Mouse (Mus musculus) gonadal fat pad, adult 2 months (tissue): Measurements from ENCODE around the gene Foxd4. TPM values are rescaled to one million over a fixed set of nuclear protein-coding genes. Genes with fewer than 3 reads are reported as not detected.
"Not testable (repeated sequence)": the region's sequence is repeated elsewhere in the genome, so short reads cannot be mapped to it uniquely, and the experiment has no call there.

ENCODE experiments used
- DNase-seq: peaks from one replicate; pipeline ENCODE4 v3.0.0-alpha.2; 2012; ENCODE audit warnings: low read depth
- polyA plus RNA-seq: library from polyadenylated mRNA; depleted of rRNA; stranded (reverse); fragments of >200 nt; gene quantifications from 2 replicates; pipeline ENCODE4 v1.2.3, GENCODE M21; 2012; rRNA removed

Gene Foxd4
- polyA plus RNA-seq, 1 experiment: not detected

DNA sequence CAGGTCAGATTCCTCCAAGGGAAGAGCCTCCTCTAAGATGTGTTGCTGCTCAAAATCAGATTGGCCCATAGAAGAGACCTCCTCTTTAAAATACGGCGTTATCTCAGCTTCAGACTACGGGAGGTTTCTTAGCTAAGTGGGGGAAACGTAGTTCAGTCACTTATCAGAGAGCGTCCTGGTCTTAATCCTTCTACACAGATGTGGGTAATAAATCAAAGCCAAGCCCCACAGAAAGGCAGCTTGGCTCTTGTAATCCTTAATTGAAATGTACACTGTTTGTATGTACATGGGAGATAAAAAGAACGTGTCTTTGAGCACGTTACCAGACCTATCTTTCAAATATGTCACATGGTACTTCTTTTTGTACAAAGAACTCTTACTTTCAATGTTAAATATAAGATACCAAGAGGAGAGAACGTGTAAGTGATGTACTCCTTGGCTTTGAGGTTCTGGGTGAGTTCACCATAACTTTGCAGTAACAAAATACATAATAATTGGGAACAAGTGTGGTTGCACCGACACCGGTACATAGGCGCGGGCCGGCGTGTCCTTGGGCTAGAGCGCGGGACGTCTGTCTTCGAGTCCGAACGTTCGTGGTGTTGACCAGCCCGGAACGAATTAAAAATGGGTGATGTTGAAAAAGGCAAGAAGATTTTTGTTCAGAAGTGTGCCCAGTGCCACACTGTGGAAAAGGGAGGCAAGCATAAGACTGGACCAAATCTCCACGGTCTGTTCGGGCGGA lies 25.7 kb downstream of the Foxd4 start, which contains the start of gene Gm10053:
Gene Gm10053, plus strand, starts transcription at position 558 of the 742 bp plus-strand sequence.
- DNase-seq: not testable (repeated sequence)

DNA sequence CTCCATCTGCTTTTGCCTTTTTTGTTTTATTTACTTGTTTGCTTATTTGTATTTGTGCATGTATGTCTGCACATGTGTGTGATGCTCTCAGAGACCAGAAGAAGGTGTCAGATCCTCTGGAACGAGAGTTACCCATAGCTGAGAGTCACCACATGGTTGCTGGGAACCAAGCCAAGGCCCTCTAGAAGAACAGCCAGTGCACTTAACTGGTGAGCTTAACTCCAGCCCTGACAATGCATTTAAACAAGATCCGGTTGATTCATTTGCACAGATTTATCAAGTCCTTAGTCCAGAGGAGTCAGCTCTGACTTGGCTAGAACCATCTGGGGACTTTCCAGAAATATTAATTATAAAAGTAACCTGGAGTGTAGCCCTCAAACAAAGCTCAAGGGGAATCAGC lies 27.1 kb downstream of the Foxd4 start:
- DNase-seq: no peak

GRCm38 (mm10) chr19:24871037-24871635 lies 29.9 kb downstream of the Foxd4 start:
- no peak for DNase-seq

- no peak for DNase-seq
These were observed 35.6 kb downstream of the Foxd4 start for GRCm38 (mm10) chr19:24865436-24865835.

GRCm38 (mm10) chr19:24861612-24862451 lies 39.2 kb downstream of the Foxd4 start, which contains the start of gene Pgm5:
Gene Pgm5 (minus strand): TSS chr19:24861855.
- DNase-seq: no peak

DNA sequence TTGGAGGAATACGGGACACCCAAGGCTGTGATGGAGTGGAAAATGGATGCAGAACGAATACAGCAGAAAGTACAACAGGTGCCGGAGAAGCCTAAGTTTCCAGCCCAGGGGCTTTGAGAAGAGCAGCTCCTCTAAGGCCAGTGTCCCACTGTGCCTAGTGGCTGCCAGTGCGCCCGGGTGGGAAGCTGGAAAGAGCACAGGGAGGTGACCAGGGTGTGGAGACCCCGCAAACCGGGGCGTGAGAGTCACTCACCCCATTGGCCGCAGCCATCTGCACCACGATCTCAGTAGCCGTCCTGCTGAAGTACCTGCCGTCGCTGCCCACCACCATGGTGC lies 39.8 kb downstream of the Foxd4 start:
- no peak for DNase-seq

- DNase-seq: no peak
These were observed 49.3 kb downstream of the Foxd4 start for GRCm38 (mm10) chr19:24851456-24852315.

Other genes with a start within 250 kb of the Foxd4 start
- gene Tmem252, start 227.2 kb downstream of the Foxd4 start, polyA plus RNA-seq: 2.3 and 2.5 TPM in 2 replicates
- 41.4 and 45.2 TPM in 2 replicates for gene Pgm5, start 39.3 kb downstream of the Foxd4 start, polyA plus RNA-seq
- 39.2 and 42.9 TPM in 2 replicates for gene Gm10053, start 25.5 kb downstream of the Foxd4 start, polyA plus RNA-seq
- 3.2 and 3.3 TPM in 2 replicates for gene Cbwd1, start 60.4 kb upstream of the Foxd4 start, polyA plus RNA-seq
- gene Dock8, start 98.3 kb upstream of the Foxd4 start, polyA plus RNA-seq: 5.7 and 9.2 TPM in 2 replicates